Mouse (Mus musculus) heart, embryonic 14.5 days (tissue): ENCODE results near the gene Capza2. TPM values are rescaled to one million over a fixed set of nuclear protein-coding genes. Genes with fewer than 3 reads are reported as not detected.

ENCODE experiments used
- ATAC-seq: fragments of 200-750 bp; cut with Nextera tagmentation; 2 replicates; pipeline ENCODE4 v1.8.0; 2017; ENCODE audit warnings: low read depth, moderate TSS enrichment; ENCODE audit not compliant: insufficient number of reproducible peaks, insufficient read depth, low FRiP score
- H3K27ac ChIP-seq, 2 experiments: fragments of 200-500 bp in 1 of 2; fragments of 300-500 bp in 1 of 2; sonication (generic) in 1 of 2; replicated peaks in 1 of 2; 2 replicates each; pipeline ENCODE4 v1.5.1; 2012 to 2014; ENCODE audit warnings: low read depth in 2 of 2, low read length in 2 of 2, control low read depth in 1 of 2, mild to moderate bottlenecking in 1 of 2, mixed read lengths in 1 of 2; ENCODE audit not compliant: control insufficient read depth in 1 of 2, insufficient read depth in 1 of 2
- H3K27me3 ChIP-seq: fragments of 300-500 bp; sonication (generic); 2 replicates; pipeline ENCODE4 v1.6.1; 2014; ENCODE audit warnings: mild to moderate bottlenecking, low read length, control low read depth; ENCODE audit not compliant: control insufficient read depth, insufficient read depth
- H3K36me3 ChIP-seq: fragments of 300-500 bp; sonication (generic); 2 replicates; pipeline ENCODE4 v1.6.1; 2014; ENCODE audit warnings: mild to moderate bottlenecking, control low read depth, low read length, mixed read lengths; ENCODE audit not compliant: control insufficient read depth, insufficient read depth
- H3K4me1 ChIP-seq, 2 experiments: fragments of 200-500 bp in 1 of 2; fragments of 300-500 bp in 1 of 2; sonication (generic) in 1 of 2; 2 replicates each; pipeline ENCODE4 v1.6.1; 2012 to 2014; ENCODE audit warnings: low read length in 2 of 2, control low read depth in 1 of 2, mixed read lengths in 1 of 2; ENCODE audit not compliant: control insufficient read depth in 2 of 2, insufficient read depth in 2 of 2
- H3K4me2 ChIP-seq: fragments of 300-500 bp; sonication (generic); 2 replicates; pipeline ENCODE4 v1.6.1; 2014; ENCODE audit warnings: mild to moderate bottlenecking, low read length
- H3K4me3 ChIP-seq, 2 experiments: fragments of 200-500 bp in 1 of 2; fragments of 300-500 bp in 1 of 2; sonication (generic) in 1 of 2; 2 replicates each; pipeline ENCODE4 v1.5.1; 2012 to 2014; ENCODE audit warnings: low read length in 2 of 2, mild to moderate bottlenecking in 2 of 2, control low read depth in 1 of 2, low read depth in 1 of 2, moderate library complexity in 1 of 2; ENCODE audit not compliant: control insufficient read depth in 1 of 2, insufficient read depth in 1 of 2
- H3K9ac ChIP-seq: fragments of 300-500 bp; sonication (generic); 2 replicates; pipeline ENCODE4 v1.6.1; 2014; ENCODE audit warnings: mild to moderate bottlenecking, low read length
- H3K9me3 ChIP-seq: fragments of 300-500 bp; sonication (generic); 2 replicates; pipeline ENCODE4 v1.6.1; 2016; ENCODE audit warnings: low read length, control low read depth; ENCODE audit not compliant: control insufficient read depth
- WGBS: fragments of 180-500 bp; shearing (Covaris S2); extraction: QIAGEN DNeasy Blood & Tissue Kit; methylation state at CpG from one replicate; pipeline ENCODE4 v1.1.7; 2014; 5-methylcytosine and 5-hydroxymethylcytosine counted together
- polyA plus RNA-seq: library from polyadenylated mRNA; unstranded; fragments of >200 nt; fragmentation: Nextera tagmentation; extraction: Ambion mirVana; gene quantifications from 2 replicates; pipeline ENCODE4 v1.2.1, GENCODE M21; 2014

Gene Capza2
- polyA plus RNA-seq, 1 experiment from 2014 or later = 238 TPM

GRCm38 (mm10) chr6:17606915-17607314 is 29.1 kb upstream of the Capza2 start:
- Histone ChIP-seq H3K27ac (no peak overlapping the region), H3K4me3 (no peak overlapping the region), H3K4me2 (no peak overlapping the region), H3K9ac (no peak overlapping the region), H3K9me3 (no peaks in the 10 kb centered on the region), H3K27me3 (no peaks in the 10 kb centered on the region), H3K36me3 (no peaks in the 10 kb centered on the region), H3K4me1 (no peaks in the 10 kb centered on the region)
- no peak for ATAC-seq
- 74% methylated on average over 1 of the region's 1 CpGs for WGBS

GRCm38 (mm10) chr6:17611352-17612010 is 24.6 kb upstream of the Capza2 start:
- H3K4me1 ChIP-seq = no peaks in the 10 kb centered on the region
- H3K9me3 ChIP-seq = no peaks in the 10 kb centered on the region
- ATAC-seq = no peak
- H3K9ac ChIP-seq = no peak overlapping the region
- WGBS = 82% methylated on average over 11 of the region's 11 CpGs
- H3K27ac ChIP-seq = no peak overlapping the region
- no peaks in the 10 kb centered on the region for H3K36me3 ChIP-seq
- no peaks in the 10 kb centered on the region for H3K27me3 ChIP-seq
- H3K4me2 ChIP-seq = no peak overlapping the region
- H3K4me3 ChIP-seq = no peak overlapping the region

GRCm38 (mm10) chr6:17612652-17613051 is 23.4 kb upstream of the Capza2 start:
- ATAC-seq = no peak
- 75% methylated on average over 4 of the region's 4 CpGs for WGBS

GRCm38 (mm10) chr6:17620823-17621222 is 15.2 kb upstream of the Capza2 start:
- WGBS = 79% methylated on average over 4 of the region's 4 CpGs

More at GRCm38 (mm10) chr6:17612652-17613051, 23.4 kb upstream of the Capza2 start:
- H3K9ac ChIP-seq = no peak overlapping the region
- no peak overlapping the region for H3K4me3 ChIP-seq
- H3K4me1 ChIP-seq = no peaks in the 10 kb centered on the region
- H3K9me3 ChIP-seq = no peaks in the 10 kb centered on the region
- no peaks in the 10 kb centered on the region for H3K36me3 ChIP-seq
- H3K27me3 ChIP-seq = no peaks in the 10 kb centered on the region
- no peak overlapping the region for H3K27ac ChIP-seq
- H3K4me2 ChIP-seq = no peak overlapping the region

GRCm38 (mm10) chr6:17621436-17621835 is 14.6 kb upstream of the Capza2 start:
- no peak overlapping the region for H3K4me2 ChIP-seq
- WGBS = 56% methylated on average over 3 of the region's 3 CpGs
- H3K27ac ChIP-seq = no peak overlapping the region
- H3K27me3 ChIP-seq = no peaks in the 10 kb centered on the region
- no peak for ATAC-seq
- no peaks in the 10 kb centered on the region for H3K4me1 ChIP-seq
- no peak overlapping the region for H3K9ac ChIP-seq
- H3K36me3 ChIP-seq = no peaks in the 10 kb centered on the region
- H3K4me3 ChIP-seq = no peak overlapping the region
- H3K9me3 ChIP-seq = peaks cover 4% of the 10 kb centered on the region; the same call in 1 of the 2 replicates

More at GRCm38 (mm10) chr6:17620823-17621222, 15.2 kb upstream of the Capza2 start:
- Histone ChIP-seq H3K9me3 (peaks cover 4% of the 10 kb centered on the region; the same call in 1 of the 2 replicates), H3K4me1 (no peaks in the 10 kb centered on the region), H3K27me3 (no peaks in the 10 kb centered on the region), H3K36me3 (no peaks in the 10 kb centered on the region), H3K27ac (no peak overlapping the region), H3K4me3 (no peak overlapping the region), H3K9ac (no peak overlapping the region), H3K4me2 (no peak overlapping the region)
- no peak for ATAC-seq

GRCm38 (mm10) chr6:17628701-17629455 is 7.2 kb upstream of the Capza2 start:
- H3K9ac ChIP-seq = no peak overlapping the region
- no peak for ATAC-seq
- H3K4me3 ChIP-seq = no peak overlapping the region
- 68% methylated on average over 6 of the region's 6 CpGs for WGBS
- no peak overlapping the region for H3K4me2 ChIP-seq
- H3K36me3 ChIP-seq = no peaks in the 10 kb centered on the region
- no peaks in the 10 kb centered on the region for H3K9me3 ChIP-seq
- no peak overlapping the region for H3K27ac ChIP-seq
- no peaks in the 10 kb centered on the region for H3K4me1 ChIP-seq
- no peaks in the 10 kb centered on the region for H3K27me3 ChIP-seq

- Histone ChIP-seq H3K27me3 (no peaks in the 10 kb centered on the region), H3K27ac (no peak overlapping the region), H3K4me3 (no peak overlapping the region), H3K36me3 (no peaks in the 10 kb centered on the region), H3K4me2 (no peak overlapping the region), H3K9ac (no peak overlapping the region), H3K4me1 (no peaks in the 10 kb centered on the region), H3K9me3 (no peaks in the 10 kb centered on the region)
- no peak for ATAC-seq
- WGBS = 84% methylated on average over 5 of the region's 5 CpGs
Measured at GRCm38 (mm10) chr6:17629756-17630155, 6.3 kb upstream of the Capza2 start.
